Mouse (Mus musculus) forebrain, postnatal 0 days (tissue): ENCODE data around the gene Lamtor3. TPM values are rescaled to one million over a fixed set of nuclear protein-coding genes. Genes with fewer than 3 reads are reported as not detected.
"Not testable (repeated sequence)": the region's sequence is repeated elsewhere in the genome, so short reads cannot be mapped to it uniquely, and the experiment has no call there.

Experiments used
- ATAC-seq: fragments of 200-750 bp; cut with Nextera tagmentation; 2 replicates; pipeline ENCODE4 v1.8.0; 2017; ENCODE audit warnings: mild to moderate bottlenecking, moderate library complexity
- DNase-seq: peaks from one replicate; pipeline ENCODE4 v3.0.0-alpha.2; 2015
- H3K27ac ChIP-seq: fragments of 300-500 bp; sonication (generic); 2 replicates; pipeline ENCODE4 v1.5.1; 2014; ENCODE audit warnings: low read depth, mild to moderate bottlenecking, antibody characterized with exemption, low read length, moderate library complexity, mixed read lengths
- H3K27me3 ChIP-seq: fragments of 300-500 bp; sonication (generic); 2 replicates; pipeline ENCODE4 v1.6.1; 2014; ENCODE audit warnings: mild to moderate bottlenecking, low read length, mixed read lengths; ENCODE audit not compliant: insufficient read depth
- H3K36me3 ChIP-seq: fragments of 300-500 bp; sonication (generic); 2 replicates; pipeline ENCODE4 v1.6.1; 2014; ENCODE audit warnings: mild to moderate bottlenecking, moderate library complexity; ENCODE audit not compliant: insufficient read depth
- H3K4me1 ChIP-seq: fragments of 300-500 bp; sonication (generic); 2 replicates; pipeline ENCODE4 v1.6.1; 2014; ENCODE audit warnings: antibody characterized with exemption; ENCODE audit not compliant: insufficient read depth
- H3K4me2 ChIP-seq: fragments of 300-500 bp; sonication (generic); 2 replicates; pipeline ENCODE4 v1.6.1; 2014; ENCODE audit warnings: low read depth, mild to moderate bottlenecking, moderate library complexity
- H3K4me3 ChIP-seq: fragments of 300-500 bp; sonication (generic); 2 replicates; pipeline ENCODE4 v1.5.1; 2014; ENCODE audit warnings: low read depth, low read length, mixed read lengths
- H3K9ac ChIP-seq: fragments of 300-500 bp; sonication (generic); 2 replicates; pipeline ENCODE4 v1.6.1; 2014; ENCODE audit warnings: mild to moderate bottlenecking
- H3K9me3 ChIP-seq: fragments of 300-500 bp; sonication (generic); 2 replicates; pipeline ENCODE4 v1.6.1; 2016; ENCODE audit warnings: low read length
- CTCF ChIP-seq: sonication (generic); IDR thresholded peaks from 2 replicates; pipeline ENCODE4 v1.5.1; 2016; ENCODE audit warnings: antibody characterized with exemption, control low read depth, low read depth
- WGBS: fragments of 180-500 bp; shearing (Covaris S2); extraction: QIAGEN DNeasy Blood & Tissue Kit; methylation state at CpG from one replicate; pipeline ENCODE4 v1.1.7; 2014; 5-methylcytosine and 5-hydroxymethylcytosine counted together
- polyA plus RNA-seq: library from polyadenylated mRNA; unstranded; fragments of >200 nt; fragmentation: Nextera tagmentation; extraction: Ambion mirVana; gene quantifications from 2 replicates; pipeline ENCODE4 v1.2.1, GENCODE M21; 2015
- total RNA-seq: library from RNA; depleted of rRNA; stranded (reverse); fragments of >200 nt; gene quantifications from 2 replicates; pipeline ENCODE4 v1.2.3, GENCODE M21; 2014

Lamtor3 gene
- total and polyA plus RNA-seq, 2 experiments from 2014 or later, result 105 to 123 TPM

DNA sequence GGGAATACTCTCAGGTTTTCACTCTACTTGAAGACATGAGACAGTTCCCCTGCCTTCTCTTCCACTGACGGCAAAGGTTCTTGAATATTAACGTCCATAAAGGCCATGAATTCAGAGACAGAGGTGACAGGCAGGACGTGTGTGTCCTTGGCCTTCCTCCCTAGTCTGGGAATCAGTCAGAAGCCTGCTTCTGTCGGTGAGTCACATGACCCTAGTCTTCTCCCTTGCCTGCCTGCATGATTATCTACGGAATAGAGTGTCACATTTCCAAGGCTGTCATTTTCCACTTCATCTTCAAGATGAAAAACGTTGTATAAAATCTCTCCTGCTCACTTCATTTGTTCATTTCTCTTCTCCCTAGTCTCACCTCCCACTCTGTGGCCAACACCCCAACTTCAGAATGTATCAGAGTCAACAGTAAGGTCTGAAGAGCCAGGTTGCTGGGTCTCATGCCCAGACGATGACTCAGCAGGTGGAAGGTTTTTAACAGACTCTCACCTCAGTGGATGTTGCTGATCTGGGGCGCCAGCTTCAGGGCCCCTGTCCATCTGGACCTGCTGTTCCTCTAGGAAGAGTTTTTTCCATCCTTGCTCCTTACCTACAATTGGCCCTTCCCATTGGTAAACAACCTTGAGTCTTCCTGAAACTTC, 43.6 kb downstream of the Lamtor3 start:
- Histone ChIP-seq H3K9me3 (no peaks in the 10 kb centered on the region), H3K4me2 (no peak overlapping the region), H3K27ac (no peak overlapping the region), H3K9ac (no peak overlapping the region), H3K27me3 (no peaks in the 10 kb centered on the region), H3K4me3 (no peak overlapping the region), H3K36me3 (no peaks in the 10 kb centered on the region), H3K4me1 (no peaks in the 10 kb centered on the region)
- no peak for TF ChIP-seq CTCF
- WGBS, result 66% methylated on average over 8 of the region's 8 CpGs
- DNase-seq (no peak), ATAC-seq (peak; percentile 45; the same call in 1 of the 2 replicates)

DNA sequence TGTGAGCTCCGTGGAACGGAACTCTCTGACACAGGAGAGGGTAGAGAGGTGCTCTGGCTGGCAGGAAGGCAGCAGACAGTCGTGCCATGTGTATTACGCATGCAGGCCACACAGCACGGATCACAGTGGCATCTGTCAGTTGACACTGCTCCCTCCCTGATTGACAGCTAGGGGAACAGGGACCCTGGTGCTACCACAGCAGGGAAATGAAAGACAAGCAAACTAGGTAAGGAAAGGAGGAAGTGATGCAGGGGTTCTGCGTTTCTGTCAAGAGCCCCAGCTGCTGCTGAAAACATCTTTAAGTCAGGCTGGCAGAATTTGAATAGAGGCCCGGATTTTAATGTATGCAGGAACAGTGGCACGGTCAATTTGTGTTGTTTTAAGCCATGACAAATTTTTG, 45.2 kb downstream of the Lamtor3 start:
- 62% methylated on average over 8 of the region's 8 CpGs for WGBS
- H3K27ac ChIP-seq, result no peak overlapping the region
- ATAC-seq, result no peak

DNA sequence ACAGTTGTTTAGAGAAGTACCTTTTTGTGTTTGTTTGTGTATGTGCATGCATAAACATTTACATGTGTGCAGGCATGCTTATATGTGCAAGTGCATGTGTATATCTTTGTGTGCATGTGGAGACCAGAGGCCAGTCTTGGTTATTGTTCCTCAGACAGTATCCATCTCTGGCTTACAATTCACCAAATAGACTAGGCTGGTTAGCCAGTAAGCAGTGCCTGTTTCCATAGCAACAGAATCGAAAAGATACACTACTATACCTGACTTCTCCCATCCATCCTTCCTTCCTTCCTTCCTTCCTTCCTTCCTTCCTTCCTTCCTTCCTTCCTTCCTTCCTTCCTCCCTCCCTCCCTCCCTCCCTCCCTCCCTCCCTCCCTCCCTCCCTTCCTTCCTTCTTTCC, 45.7 kb downstream of the Lamtor3 start:
- H3K9ac ChIP-seq, H3K4me1 ChIP-seq, H3K4me3 ChIP-seq, H3K27me3 ChIP-seq, H3K36me3 ChIP-seq, DNase-seq, H3K9me3 ChIP-seq, H3K27ac ChIP-seq, H3K4me2 ChIP-seq: not testable (repeated sequence)
- 30% methylated on average over 1 of the region's 1 CpGs for WGBS
- ATAC-seq, result peak; percentile 52

More for the DNA sequence above, 45.2 kb downstream of the Lamtor3 start:
- no peak for TF ChIP-seq CTCF
- DNase-seq, result no peak
- Histone ChIP-seq H3K4me2 (no peak overlapping the region), H3K9ac (no peak overlapping the region), H3K9me3 (no peaks in the 10 kb centered on the region), H3K4me1 (no peaks in the 10 kb centered on the region), H3K4me3 (no peak overlapping the region), H3K27me3 (no peaks in the 10 kb centered on the region), H3K36me3 (no peaks in the 10 kb centered on the region)

DNA sequence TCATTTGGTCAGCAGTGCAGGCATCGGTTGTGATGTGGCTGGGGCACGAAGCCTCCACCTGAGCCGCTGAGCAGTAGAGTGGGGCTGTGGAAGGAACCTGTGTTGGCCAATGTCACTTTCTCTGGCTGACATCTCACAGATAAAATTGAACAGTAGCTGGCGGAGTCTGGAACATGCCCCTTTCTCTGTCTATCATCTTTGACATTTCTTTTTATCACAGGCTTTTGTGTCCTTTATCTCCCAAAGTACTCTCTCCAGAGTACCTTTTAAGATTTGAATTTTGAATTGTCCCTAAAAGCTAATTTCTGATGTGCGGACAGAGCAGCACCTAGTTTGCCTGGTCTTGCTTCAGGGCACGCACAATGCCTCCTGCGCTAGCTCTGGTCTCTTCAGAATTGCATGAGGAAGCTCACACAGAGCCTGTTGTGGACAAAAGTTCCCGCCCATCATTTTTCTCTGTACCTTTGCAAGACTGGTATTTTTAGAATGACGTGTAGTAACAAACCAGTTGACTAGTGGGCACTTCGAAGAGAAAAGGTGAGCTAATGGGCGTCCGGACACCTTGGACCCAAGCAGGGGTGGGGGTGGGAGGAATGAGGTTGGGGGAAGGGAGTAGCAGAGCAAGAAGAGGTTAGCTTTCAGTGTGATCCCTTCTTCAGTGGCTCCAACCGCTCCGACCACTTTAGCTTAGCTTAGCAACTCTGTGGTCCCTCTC, 50.0 kb downstream of the Lamtor3 start:
- no peak for DNase-seq
- TF ChIP-seq CTCF, result no peak
- Histone ChIP-seq H3K36me3 (no peaks in the 10 kb centered on the region), H3K27me3 (no peaks in the 10 kb centered on the region), H3K9ac (no peak overlapping the region), H3K4me1 (no peaks in the 10 kb centered on the region), H3K9me3 (no peaks in the 10 kb centered on the region), H3K27ac (no peak overlapping the region), H3K4me2 (no peak overlapping the region), H3K4me3 (no peak overlapping the region)
- WGBS, result 90% methylated on average over 14 of the region's 14 CpGs
- no peak for ATAC-seq

DNA sequence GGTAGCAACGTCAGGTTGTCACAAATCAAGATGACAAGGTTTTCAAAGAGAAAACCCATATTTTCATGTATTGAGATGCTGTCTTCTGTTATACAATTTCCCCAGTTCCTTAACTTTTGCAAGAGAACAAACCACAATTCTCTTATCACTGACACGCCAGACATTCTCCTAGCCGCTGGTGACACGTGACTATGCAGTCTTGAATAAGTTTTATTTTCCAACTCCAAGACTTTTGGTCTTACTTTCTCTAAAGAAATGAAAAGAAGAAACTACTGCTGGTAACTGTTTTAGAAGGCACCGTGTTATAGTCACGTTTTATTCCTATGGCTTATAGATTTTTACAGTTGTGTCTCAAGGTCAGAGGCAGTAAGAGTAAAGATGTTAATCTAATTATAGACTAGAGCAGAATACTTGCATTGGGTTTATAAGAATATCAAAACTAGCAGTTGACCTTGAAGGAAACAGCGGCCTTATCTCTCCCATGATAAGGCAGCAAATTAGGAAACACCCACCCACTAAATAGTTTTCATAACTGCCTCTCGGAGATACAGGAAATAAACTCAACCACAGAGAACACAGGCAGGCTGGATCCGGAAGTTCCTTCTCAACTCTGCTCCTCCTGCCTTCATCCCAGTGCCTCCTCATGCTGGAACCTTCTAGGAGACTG, 50.6 kb downstream of the Lamtor3 start:
- Histone ChIP-seq H3K9me3 (no peaks in the 10 kb centered on the region), H3K27ac (no peak overlapping the region), H3K4me3 (no peak overlapping the region), H3K36me3 (no peaks in the 10 kb centered on the region), H3K9ac (no peak overlapping the region), H3K4me2 (no peak overlapping the region), H3K27me3 (no peaks in the 10 kb centered on the region), H3K4me1 (no peaks in the 10 kb centered on the region)
- ATAC-seq, result no peak
- no peak for DNase-seq
- no peak for TF ChIP-seq CTCF
- WGBS, result 93% methylated on average over 9 of the region's 9 CpGs

DNA sequence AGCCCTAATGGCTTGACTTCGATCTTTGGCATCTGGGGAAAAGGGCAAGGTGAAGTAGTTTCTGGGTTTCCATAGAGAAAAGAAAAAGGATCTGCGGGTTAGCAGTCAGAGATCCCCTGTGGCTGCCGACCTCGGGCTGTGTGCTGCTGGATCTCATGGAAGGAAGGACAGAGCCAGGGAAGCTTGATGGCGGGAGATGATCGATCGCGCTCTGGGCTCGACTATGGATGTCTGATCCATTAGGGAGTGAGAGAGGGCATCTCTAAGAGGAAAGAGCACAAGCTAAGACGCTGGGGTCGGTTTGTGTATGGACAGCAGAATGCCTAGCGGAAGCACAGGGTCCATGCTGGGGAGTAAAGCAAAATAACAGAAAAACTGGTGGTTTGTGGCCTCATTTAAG, 51.6 kb downstream of the Lamtor3 start:
- no peak for ATAC-seq

DNA sequence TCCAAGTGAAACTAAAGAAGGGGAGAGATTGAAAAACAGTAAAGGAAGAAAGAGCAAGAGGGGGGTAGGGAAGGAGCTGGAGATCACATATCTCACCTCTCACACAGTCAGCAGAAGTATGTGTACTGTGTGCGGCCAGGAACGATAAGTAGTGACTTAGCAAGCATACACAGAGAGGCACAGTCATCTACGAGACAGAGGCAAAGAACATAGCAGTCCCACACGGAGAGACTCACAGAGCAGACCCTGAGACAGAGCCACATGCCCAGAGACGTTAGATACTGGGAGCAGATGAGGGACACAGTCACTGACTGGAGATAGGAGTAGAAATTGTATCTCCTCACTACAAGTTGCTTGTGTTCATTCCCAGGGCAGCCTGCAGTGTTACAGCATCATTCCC, 53.9 kb downstream of the Lamtor3 start:
- no peak for TF ChIP-seq CTCF
- no peak for DNase-seq
- no peaks in the 10 kb centered on the region for H3K36me3 ChIP-seq
- whole genome bisulfite sequencing, result 86% methylated on average over 5 of the region's 5 CpGs
- 0 out of 2 replicates have a peak, but pooled peaks cover 5% of the 10 kb centered on the region for H3K4me1 ChIP-seq
- H3K4me3 ChIP-seq, result no peak overlapping the region
- no peak for ATAC-seq
- no peaks in the 10 kb centered on the region for H3K27me3 ChIP-seq
- no peak overlapping the region for H3K9ac ChIP-seq
- no peak overlapping the region for H3K4me2 ChIP-seq
- H3K9me3 ChIP-seq, result no peaks in the 10 kb centered on the region
- H3K27ac ChIP-seq, result no peak overlapping the region

More for the DNA sequence above, 51.6 kb downstream of the Lamtor3 start:
- peak overlapping the region; percentile 24; the same call in 1 of the 2 replicates for H3K4me2 ChIP-seq
- no peaks in the 10 kb centered on the region for H3K36me3 ChIP-seq
- peak overlapping the region; percentile 17 for H3K4me3 ChIP-seq
- 42% methylated on average over 12 of the region's 12 CpGs for WGBS
- H3K27me3 ChIP-seq, result no peaks in the 10 kb centered on the region
- no peaks in the 10 kb centered on the region for H3K9me3 ChIP-seq
- DNase-seq, result no peak
- H3K4me1 ChIP-seq, result no peaks in the 10 kb centered on the region
- H3K9ac ChIP-seq, result no peak overlapping the region; the same call in 1 of the 2 replicates
- TF ChIP-seq CTCF, result no peak
- no peak overlapping the region for H3K27ac ChIP-seq
